Mouse (Mus musculus) C2C12 (cell line): ENCODE data around the gene Pgap2. TPM values are rescaled to one million over a fixed set of nuclear protein-coding genes. Genes with fewer than 3 reads are reported as not detected.

ENCODE experiments used
- H3K27me3 ChIP-seq: one replicate; pipeline ENCODE4 v1.6.1; 2011; ENCODE audit not compliant: control insufficient read depth, insufficient read depth, insufficient read length
- H3K36me3 ChIP-seq: one replicate; pipeline ENCODE4 v1.6.1; 2011; ENCODE audit not compliant: control insufficient read depth, insufficient read depth
- H3K4me3 ChIP-seq: one replicate; pipeline ENCODE4 v1.5.1; 2011; ENCODE audit warnings: mild to moderate bottlenecking, control low read depth; ENCODE audit not compliant: poor library complexity, insufficient read depth, severe bottlenecking
- H3K79me2 ChIP-seq: one replicate; pipeline ENCODE4 v1.6.1; 2011; ENCODE audit not compliant: control insufficient read depth, insufficient read depth
- H3K79me3 ChIP-seq: one replicate; pipeline ENCODE4 v1.6.1; 2011; ENCODE audit warnings: low read depth, control low read depth
- H3ac ChIP-seq: one replicate; pipeline ENCODE3; 2011; ENCODE audit warnings: low read depth; ENCODE audit not compliant: control insufficient read depth, insufficient read length
- CEBPB ChIP-seq: IDR thresholded peaks from one replicate; pipeline ENCODE4 v1.6.1; 2011; ENCODE audit warnings: low read depth, mild to moderate bottlenecking, control low read depth, moderate library complexity
- CTCF ChIP-seq: IDR thresholded peaks from one replicate; pipeline ENCODE4 v1.5.1; 2011; ENCODE audit not compliant: control insufficient read depth, insufficient read depth, insufficient read length
- FOSL1 ChIP-seq: IDR thresholded peaks from one replicate; pipeline ENCODE4 v1.8.0; 2011; ENCODE audit warnings: mild to moderate bottlenecking, low read length; ENCODE audit not compliant: poor library complexity, insufficient read depth, severe bottlenecking
- MAX ChIP-seq: IDR thresholded peaks from one replicate; pipeline ENCODE4 v1.6.1; 2011; ENCODE audit warnings: mild to moderate bottlenecking, control low read depth
- MYOD1 ChIP-seq: IDR thresholded peaks from one replicate; pipeline ENCODE4 v1.6.1; 2011; ENCODE audit warnings: low read depth; ENCODE audit not compliant: control insufficient read depth, insufficient read length
- MYOG ChIP-seq: IDR thresholded peaks from one replicate; pipeline ENCODE4 v1.6.1; 2011; ENCODE audit not compliant: control insufficient read depth, insufficient read length; ENCODE audit errors: extremely low read depth
- USF1 ChIP-seq: IDR thresholded peaks from one replicate; pipeline ENCODE4 v1.6.1; 2011; ENCODE audit warnings: low read depth, mild to moderate bottlenecking, control low read depth, moderate library complexity
- polyA plus RNA-seq: library from polyadenylated mRNA; unstranded; fragments of >200 nt; fragmentation: generic; extraction: Trizol; gene quantifications from one replicate; pipeline ENCODE4 v1.2.1, GENCODE M21; 2012; ENCODE audit warnings: missing spikeins

Pgap2 gene
- polyA plus RNA-seq, 1 experiment = 22.6 TPM

GRCm38 (mm10) chr7:102281403-102281802 lies 71.4 kb downstream of the Pgap2 start:
- Histone ChIP-seq H3ac (no peak overlapping the region), H3K79me3 (no peaks in the 10 kb centered on the region), H3K36me3 (no peaks in the 10 kb centered on the region), H3K79me2 (no peaks in the 10 kb centered on the region), H3K27me3 (no peaks in the 10 kb centered on the region), H3K4me3 (no peak overlapping the region)
- TF ChIP-seq CTCF (no peak), MYOG (no peak), MAX (no peak), MYOD1 (no peak), USF1 (no peak), CEBPB (no peak), FOSL1 (no peak)

DNA sequence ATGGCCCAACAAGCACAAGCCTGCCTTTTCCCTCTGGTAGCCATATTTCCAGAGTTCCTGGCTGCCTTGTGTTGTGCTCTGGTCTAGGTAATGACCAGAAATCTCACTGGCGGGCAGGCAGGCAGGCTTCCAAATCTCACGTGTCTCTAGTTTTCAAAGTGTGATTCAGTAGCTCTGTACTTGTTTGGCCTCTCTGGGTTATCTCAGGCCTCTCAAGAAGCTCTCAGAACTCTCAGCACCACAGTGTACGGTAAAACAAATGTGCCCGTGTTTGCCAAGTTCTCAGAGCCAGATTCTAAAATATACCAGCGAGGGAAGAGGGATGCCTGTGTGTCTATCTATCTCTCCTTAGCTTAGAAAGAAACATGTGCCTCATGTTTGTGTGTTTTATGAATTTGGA lies 72.3 kb downstream of the Pgap2 start:
- H3ac ChIP-seq = no peak overlapping the region
- H3K79me2 ChIP-seq = no peaks in the 10 kb centered on the region
- no peaks in the 10 kb centered on the region for H3K27me3 ChIP-seq
- no peak overlapping the region for H3K4me3 ChIP-seq
- TF ChIP-seq CTCF = no peak
- TF ChIP-seq MYOD1 = no peak
- TF ChIP-seq CEBPB = no peak
- TF ChIP-seq MYOG = no peak
- TF ChIP-seq MAX = no peak
- TF ChIP-seq FOSL1 = no peak
- TF ChIP-seq USF1 = no peak
- H3K79me3 ChIP-seq = no peaks in the 10 kb centered on the region
- no peaks in the 10 kb centered on the region for H3K36me3 ChIP-seq

Other genes starting within 250 kb of the Pgap2 start
- gene Il18bp, start 191.5 kb upstream of the Pgap2 start, polyA plus RNA-seq = 0.95 TPM
- 55.8 TPM for gene Rnf121, start 144.7 kb upstream of the Pgap2 start, polyA plus RNA-seq
- gene Xndc1, start 144.7 kb upstream of the Pgap2 start, polyA plus RNA-seq = 13.2 TPM
- 0.16 TPM for gene Xntrpc, start 144.5 kb upstream of the Pgap2 start, polyA plus RNA-seq
- not detected for gene Trpc2, start 127.1 kb upstream of the Pgap2 start, polyA plus RNA-seq
- gene Art1, start 108.5 kb upstream of the Pgap2 start, polyA plus RNA-seq = 0.05 TPM
- gene Art5, start 100.7 kb upstream of the Pgap2 start, polyA plus RNA-seq = not detected
- 0.01 TPM for gene Chrna10, start 93.4 kb upstream of the Pgap2 start, polyA plus RNA-seq
- gene Nup98, start within 50 bp of the Pgap2 start, polyA plus RNA-seq = 23.0 TPM
- gene Rhog, start 45.8 kb downstream of the Pgap2 start, polyA plus RNA-seq = 95.1 TPM
- gene Stim1, start 57.6 kb downstream of the Pgap2 start, polyA plus RNA-seq = 8.6 TPM
- gene Rrm1, start 231.5 kb downstream of the Pgap2 start, polyA plus RNA-seq = 123 TPM